Mouse (Mus musculus) frontal cortex, adult 2 months (tissue): ENCODE measurements at regions not wholly inside any gene's neighbourhood (a gene's known extent, or its start where the extent isn't known, plus 50 kb on each side); places are given as distances from the start of the nearest gene placed in this dataset.

Experiments used
- DNase-seq, 2 experiments: peaks; one replicate each; pipeline ENCODE4 v3.0.0; 2022; ENCODE audit warnings: low spot score in 1 of 2; ENCODE audit errors: extremely low spot score in 1 of 2

DNA sequence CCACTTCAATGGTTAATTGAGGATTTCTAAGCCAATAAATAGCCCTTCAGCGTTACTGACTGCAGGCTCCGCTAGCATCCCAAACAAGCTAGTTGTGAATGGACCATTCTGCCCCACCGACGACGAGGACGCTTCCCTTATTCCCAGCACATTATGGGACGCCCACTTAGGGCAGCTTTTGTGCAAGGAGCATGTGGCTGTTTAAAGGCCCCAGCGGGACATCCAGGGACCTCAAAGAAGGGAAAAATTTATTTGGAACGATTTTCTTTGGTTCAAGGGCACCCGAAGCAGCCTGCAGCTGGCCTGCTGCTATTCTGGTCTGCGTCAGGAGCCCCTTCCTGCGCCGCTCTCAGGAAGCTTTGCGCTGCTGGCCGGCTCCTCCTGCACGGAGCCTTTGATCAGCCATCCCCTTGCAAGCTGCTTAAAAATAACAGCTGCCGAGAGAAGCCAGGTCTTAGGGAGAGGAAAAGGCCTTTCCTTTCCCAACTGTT, 172.6 kb upstream of the Gm5148 start:
- peak in 1 of 2 experiments; percentile 20 for DNase-seq

DNA sequence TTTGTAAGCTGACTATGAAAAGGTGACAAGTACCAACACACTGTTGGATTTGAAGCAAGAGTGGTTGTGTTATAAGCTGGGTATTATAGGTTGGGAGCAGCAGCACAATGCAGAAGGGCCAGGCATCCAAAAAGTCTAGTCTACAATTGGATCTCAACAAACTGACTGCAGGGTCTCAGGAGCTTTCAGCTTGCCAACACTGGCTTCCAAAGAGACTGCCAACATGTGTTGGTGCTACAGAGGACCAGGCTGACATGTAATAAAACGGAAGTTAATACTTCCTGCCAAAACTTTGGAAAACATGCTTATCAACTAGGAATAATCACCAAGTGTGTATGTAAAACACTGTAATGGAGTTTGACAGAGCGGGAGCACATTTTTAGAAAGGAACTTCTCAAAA, 170.3 kb upstream of the Gm5148 start:
- DNase-seq, result no peak

DNA sequence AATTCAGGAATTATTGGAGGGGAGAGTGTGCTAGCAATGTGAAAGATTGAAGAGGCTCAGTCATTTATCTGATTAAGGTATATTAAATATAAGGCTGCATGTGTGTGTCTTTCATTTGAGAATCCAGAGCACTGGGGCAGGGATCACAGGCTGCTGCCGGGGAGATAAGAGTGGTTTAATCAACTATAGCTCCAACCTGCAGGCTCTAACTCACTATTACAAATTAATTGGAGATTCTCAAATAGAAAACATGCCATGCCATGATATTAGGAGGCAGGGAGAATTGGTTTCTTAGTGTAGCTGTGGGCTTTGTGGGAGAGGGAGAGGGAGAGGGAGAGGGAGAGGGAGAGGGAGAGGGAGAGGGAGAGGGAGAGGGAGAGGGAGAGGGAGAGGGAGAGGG, 165.9 kb upstream of the Gm5148 start:
- no peak for DNase-seq

DNA sequence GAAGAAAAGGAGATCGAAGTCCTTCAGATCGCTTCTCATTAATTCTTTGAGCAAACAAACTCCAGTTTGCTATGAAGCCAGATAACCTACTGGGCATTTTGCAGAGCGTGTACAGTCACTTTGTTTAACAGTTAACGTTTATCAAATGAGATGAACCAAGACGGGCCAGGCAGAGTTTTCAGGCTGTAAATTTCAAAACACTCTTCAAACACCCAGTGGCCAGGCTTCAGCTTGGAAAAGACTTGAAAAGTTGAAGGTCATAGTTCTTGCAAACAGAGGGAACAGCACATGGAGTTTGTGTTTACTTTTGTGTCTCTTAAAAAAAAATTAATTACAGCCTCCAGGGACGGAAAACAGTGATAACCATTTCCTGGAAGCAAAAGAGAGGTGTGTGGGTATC, 164.2 kb upstream of the Gm5148 start:
- no peak for DNase-seq

DNA sequence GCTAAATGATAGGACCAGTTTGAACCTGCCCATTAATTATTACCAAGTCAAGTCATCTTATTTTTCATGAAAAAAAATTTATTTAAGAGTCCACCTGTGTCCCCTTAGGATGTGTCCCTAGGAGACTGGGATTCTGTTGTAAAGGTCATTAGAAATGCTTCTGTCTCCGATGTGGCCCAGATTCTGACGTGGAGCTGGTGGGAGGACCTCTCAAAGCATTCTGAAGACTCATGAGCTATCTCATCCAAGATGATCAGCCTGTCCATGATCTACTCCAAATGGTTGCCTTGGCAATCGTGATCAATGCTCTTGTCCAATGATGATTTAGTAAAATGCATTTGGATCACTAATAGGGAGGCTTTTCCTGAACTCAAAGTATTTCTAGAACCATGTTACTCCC, 163.4 kb upstream of the Gm5148 start:
- no peak for DNase-seq

DNA sequence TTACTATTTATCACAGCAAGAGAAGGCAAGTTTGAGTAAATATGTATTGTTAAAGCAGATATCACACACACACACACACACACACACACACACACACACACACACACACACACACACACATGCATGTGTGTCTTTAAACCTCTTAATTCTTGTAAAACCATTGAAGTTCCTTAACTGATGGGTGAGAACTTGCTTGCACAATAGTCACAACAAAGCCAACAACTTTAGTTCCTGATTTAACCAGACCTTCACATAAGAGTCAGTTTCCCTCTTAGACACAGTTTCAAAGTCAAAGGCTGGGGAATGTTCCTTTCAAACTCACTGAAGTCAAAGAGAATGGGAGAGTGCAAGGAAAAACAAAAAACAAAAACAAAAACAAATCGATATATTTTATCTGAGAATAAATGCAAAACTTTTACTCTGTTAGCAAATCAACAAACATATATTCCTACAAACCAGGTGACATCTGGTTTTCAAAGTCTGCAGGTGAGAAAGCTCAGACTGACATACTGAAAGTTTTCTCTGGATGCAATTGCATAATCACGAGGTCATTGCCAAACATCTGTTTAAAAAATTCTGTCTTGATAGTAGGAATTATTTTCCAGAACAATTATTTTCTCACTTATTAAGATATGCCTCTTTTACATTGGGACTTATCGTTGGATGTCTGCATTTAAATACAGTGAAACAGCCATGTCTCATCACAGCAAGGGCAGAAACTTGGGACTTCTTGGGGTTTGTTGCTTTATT, 162.6 kb upstream of the Gm5148 start:
- DNase-seq, result no peak

DNA sequence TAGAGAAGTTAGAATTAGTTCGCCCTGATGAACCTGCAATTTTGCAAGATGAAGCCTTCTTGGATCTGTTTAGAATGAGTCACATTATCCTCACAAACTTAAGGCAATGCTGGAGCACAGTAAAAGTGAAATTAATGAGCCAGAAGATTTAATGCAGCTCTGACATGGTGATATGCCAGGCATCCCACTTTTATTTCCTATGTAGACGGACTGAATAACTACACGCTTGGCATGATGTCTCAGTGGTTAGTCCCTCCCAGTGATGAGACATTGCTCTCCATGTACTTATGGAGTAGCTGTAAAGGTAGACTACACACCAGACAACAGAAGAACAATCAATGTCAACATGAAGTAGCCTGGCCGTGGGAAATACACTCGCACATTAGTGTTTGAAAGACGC, 161.5 kb upstream of the Gm5148 start:
- DNase-seq, result no peak

DNA sequence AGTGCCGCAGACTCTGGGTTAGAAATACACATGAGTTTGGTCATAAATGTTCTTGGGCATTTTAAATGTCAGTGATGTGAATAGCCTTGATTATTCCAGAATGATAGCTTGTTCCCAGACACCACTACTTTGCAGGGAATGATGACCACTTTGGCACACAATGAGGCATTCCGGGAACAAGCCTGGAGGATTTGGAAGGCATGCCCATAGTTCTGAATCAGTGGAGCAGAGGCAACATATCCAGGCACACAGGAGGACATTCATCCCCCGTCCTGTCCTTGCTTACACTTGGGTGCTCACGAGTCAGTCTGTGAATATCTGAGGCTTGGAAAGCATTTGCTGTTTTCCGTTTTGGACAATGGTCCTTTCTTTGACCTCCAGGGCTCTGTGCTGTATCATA, 158.1 kb upstream of the Gm5148 start:
- DNase-seq, result peak in 1 of 2 experiments; percentile 8

DNA sequence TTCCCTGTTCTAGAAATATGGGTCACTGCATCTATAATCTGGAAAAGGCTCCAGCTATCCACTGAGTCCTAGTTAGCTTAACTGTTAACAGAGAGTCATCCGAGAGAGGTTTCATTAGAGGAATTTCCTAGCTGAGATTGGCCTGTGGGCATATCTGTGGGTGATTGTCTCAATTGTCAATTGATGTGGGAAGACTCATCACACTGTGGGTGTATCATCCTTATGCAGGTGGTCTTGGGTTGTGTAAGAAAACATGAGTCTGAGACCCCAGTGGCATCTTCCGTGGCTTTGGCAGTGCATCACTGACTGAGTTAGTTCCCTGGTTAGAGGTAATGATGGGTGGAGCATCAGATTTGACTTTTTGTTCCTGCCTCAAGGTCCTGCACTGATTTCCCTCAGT, 156.7 kb upstream of the Gm5148 start:
- no peak for DNase-seq

DNA sequence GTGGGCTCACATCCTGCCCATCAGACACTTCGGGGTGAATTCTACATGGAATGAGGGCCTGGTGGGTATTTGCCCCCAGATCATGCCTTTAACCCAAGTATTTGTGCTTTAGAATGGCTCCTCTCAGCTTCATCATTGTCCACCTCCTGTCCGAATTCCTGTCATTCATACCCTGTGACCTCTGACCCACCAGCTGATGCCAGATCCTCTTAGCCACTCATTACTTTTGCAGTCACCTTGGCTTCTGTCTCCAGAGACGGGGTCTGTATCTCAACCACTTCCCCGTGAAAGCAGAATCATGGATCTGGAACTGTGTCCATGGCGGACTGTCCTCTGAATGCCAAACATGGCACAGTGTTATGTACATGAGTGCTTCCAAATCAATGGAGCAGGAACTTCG, 154.8 kb upstream of the Gm5148 start:
- no peak for DNase-seq

DNA sequence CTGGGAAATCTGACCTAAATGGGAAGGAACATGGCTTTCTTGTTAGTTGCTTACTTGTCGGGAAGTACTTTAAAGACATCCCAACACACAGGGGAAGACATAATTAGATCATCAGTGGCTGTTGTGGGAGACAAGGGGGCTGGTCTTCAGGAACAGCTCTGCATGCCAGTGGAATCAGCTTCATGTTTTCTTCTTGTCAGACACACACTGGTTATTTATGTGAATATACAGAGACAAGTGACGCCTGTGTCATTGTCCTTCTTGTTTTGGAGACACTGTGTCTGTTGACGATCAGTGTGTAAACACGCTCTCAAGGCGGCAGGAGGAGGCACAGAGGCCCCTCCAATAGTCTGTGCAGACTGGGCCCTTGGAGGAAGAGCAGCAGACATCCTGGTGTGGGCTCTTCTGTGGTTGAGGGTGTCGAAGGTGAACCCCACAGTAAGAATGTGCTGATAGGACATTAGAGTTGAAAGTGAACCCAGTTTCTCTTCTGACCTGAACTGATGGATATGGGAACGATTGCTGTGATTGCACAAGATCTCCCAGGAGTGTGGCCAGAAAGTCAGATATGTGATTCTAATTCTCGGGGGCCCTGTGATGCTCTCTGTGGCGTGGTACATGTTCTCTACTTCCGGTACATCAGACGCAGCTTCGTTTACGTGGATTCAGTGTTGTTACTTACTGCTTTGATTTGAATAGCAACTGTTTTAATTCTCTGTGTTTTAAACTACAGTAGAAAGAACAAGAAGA, 151.9 kb upstream of the Gm5148 start:
- no peak for DNase-seq

DNA sequence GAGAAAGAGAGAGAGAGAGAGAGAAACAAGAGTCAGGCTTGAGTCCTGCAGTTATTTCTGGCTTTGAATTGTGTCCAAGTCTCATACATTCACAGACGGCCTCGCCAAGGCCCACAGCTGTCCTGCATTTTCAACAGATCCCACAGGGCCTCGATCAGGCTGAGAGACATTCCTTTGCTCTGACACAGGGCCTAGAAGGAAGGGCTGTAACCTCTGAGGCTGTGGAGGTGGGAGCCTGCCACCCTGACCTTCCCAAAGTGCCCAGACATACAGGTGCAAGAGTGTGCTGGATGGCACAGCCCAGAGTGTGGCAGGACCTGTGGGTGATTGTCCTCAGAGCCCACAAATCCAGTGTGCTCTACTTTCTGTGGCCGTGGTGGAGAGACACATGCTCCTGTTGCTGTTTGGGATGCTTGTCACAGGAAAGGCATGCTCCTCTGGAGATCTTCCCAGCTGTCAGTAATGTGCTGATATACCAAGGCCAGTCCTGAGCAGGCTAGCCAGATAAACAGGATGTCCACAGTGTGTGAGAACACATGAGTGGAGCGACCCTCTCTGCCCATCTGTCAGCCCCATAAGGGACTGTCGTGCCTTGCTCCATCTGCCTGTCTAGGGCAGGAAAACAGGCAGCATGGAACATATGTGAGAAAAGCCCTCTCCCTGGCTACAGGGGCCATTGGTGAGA, 151.2 kb upstream of the Gm5148 start:
- DNase-seq, result peak in 1 of 2 experiments; percentile 23

DNA sequence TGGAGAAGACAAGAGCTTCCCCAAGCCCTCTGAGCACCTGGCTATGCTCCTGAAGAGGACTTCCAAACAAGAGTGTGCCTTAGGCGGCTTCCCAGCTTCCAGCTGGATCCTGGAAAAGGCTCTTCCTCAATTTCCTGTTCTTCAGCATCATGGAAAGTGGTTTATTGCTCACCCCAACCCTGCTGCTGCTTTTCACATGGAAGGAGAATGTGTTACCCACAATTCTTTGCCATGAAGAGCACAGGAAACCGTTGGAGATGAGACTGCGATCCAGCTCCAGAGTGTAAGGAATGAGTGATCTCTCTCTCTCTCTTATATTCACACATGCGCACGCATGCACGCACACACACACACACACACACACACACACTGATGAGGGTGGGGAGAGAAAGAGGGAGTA, 150.6 kb upstream of the Gm5148 start:
- DNase-seq, result no peak

DNA sequence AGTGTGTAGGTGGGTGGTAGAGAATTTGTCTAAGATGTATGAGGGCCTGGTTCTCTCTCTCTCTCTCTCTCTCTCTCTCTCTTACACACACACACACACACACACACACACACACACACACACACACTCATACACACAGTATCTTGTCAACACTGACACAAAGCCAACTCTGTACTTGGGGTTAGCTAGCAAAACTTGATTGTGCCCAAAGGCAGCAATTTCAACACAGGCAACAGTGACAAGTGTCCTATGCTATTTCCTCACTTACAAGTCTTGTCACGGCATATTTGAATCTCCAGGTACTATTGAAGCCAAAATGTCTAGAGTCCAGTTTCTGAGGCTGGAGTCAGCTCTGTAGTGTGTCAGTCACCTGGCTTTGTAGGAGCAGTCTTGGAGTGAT, 150.1 kb upstream of the Gm5148 start:
- no peak for DNase-seq

DNA sequence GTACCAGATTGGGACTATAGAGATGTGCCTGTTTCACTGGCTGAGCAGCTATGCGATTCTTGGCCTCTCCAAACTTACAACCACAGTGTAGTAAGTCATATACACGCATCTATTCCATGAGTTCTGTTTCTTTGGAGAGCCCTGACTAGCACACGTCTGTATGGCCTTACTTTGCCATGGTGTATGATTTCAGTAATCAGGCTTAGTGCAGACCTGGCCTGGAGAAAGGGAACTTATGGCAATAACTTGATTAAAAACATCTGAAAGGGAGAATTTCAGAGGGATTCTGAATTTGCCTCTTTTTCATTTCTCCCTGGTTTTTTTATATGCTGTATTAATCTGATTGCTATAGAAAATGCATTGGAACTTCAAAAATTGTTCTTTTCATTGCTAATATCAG, 148.0 kb upstream of the Gm5148 start:
- DNase-seq, result no peak

DNA sequence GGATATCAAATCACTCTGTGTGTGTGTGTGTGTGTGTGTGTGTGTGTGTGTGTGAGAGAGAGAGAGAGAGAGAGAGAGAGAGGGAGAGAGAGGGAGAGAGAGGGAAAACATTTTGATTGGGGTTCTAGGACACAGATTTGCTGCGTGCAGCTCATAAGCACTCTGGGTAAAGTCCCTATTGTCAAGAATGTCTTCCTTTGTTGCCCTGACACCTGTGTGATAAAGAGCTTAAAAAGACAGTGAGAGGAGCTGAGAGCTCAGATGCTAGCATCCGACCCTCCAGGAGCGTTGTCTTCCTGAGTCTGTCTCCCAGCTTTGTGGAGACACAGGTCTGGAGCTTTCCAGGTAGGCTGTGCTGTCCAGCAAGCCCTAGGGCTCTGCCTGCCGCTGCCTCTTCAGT, 146.8 kb upstream of the Gm5148 start:
- no peak for DNase-seq

DNA sequence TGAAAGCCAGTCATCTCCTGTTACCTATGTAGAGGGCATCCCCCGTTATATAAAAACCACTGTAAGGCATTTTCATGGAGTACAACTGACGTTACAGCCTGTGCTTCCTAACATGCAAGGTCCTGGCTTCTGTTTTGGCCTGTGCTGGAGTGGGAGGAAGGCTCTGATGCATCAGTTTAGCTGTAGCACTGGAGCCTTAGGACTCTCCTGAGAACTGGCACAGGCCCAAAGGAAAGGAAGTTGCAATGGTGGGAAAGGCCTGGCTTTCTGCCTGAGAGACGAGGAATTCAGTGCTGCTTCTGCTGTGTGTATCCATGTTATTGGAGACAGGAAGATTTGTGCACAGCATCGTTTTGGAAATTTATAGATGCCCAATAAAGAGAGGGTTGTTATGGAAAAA, 144.2 kb upstream of the Gm5148 start:
- DNase-seq, result no peak

DNA sequence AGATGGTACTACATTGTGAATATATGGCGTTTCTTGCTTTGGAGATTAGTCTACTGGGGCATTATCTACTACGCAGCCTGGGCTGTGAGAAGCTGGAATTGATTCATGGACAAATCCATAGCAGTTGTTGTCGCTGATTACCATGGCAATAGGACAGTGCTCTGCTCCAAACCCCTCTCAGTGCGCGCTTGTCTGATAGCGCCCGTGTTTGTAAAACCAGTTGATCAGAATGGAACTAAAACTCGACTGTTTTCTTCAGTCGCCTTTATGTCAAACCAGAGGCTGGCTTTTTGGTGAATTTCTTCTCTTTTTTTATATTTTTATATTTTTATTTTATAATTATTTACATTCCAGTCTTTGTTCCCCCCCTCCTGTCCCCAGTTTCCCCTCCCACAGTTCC, 138.5 kb upstream of the Gm5148 start:
- no peak for DNase-seq

DNA sequence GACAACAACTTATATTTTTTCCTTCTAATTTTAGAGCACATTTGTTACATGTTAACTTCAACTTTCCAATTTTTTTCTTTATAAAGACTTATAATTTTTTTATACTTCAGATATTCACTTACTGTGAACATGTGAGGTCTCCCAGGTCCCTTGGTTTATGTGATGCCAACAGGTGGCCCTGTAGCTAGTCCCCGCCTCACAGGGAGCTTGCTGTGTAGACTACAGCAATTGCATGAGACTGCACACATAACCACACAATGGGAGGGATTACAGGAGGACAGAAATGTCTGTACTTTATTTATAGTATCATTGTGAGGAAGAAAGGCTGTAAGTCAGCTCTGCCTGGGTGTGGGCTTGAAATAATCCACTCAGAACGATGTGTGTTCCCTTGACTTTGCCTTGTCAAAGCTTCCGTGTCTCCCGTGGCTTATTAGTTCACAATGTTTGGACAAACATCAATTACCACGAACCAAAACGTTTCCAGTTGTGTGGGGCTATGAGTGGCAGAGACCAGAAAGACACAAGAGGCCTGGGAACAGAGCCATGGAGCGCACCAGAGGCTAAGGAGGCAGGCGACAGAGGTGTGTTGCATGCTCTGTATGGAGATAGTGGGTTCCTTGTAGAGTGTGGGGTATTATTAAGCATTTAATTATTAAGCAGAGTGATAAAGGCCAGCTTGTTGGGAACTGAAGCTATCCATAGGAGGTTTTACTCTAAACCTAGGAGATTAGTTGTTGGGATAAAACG, 136.6 kb upstream of the Gm5148 start:
- DNase-seq, result no peak

DNA sequence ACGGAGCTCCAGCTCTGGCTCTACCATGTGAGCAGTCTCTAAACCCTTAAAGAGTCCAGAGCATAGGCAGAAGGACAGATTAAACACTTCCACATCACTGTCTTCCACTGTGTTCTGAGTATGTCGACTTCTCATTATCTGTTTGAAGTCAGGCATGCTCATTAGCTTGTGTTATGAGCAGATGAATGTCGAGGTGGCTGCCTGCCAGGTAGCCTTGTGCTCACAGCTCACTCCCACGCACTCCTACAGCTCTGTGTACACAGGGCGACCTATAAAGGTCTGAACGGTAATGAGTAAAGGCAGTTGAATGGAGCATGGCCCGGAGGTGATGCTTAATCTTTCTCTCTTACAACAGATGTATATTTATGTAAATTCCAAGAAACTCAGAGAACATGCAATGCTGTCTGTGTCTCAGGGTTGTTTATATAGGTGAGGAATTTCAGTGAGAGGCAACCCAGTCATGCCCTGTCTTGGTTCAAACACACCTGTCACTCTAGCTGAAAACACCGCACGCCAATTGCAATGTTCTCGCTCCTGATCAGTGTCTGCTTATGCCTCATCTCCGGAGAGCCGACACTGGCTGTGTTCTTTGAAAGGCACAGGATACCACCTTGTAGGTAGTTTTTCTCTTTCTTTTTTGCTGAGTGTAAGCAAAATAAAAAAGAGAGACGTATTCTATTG, 135.9 kb upstream of the Gm5148 start:
- peak in 1 of 2 experiments; percentile 8 for DNase-seq
